Mouse (Mus musculus) left cerebral cortex, adult 9 months (tissue): ENCODE results near the gene 4921536K21Rik.
A peak's percentile ranks its signal among the peaks of the same experiment; 100 is the strongest.
"Not testable (repeated sequence)": the region's sequence is repeated elsewhere in the genome, so short reads cannot be mapped to it uniquely, and the experiment has no call there.

Source experiments
- DNase-seq, 2 experiments: peaks; one replicate each; pipeline ENCODE4 v3.0.0; 2022; ENCODE audit warnings: low spot score in 2 of 2

The 4921536K21Rik gene

DNA sequence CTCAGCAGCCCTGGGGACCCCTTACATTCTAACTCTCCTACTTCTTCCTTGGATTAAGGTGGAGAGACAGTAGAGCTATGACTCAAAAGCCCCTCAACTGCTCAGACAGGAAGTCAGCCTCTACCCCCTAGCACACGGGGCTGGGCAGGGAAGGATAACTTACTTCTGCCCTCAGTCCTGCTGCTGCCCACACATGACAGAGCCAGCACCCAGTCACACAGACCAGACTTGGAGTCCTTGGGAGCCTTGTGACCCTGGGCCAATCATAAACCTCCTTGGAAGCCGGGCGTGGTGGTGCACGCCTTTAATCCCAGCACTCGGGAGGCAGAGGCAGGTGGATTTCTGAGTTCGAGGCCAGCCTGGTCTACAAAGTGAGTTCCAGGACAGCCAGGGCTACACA lies 16.5 kb upstream of the 4921536K21Rik start:
- DNase-seq: not testable (repeated sequence)

- DNase-seq: no peak
Observed at GRCm38 (mm10) chr11:3910513-3911310, 15.8 kb upstream of the 4921536K21Rik start.

DNA sequence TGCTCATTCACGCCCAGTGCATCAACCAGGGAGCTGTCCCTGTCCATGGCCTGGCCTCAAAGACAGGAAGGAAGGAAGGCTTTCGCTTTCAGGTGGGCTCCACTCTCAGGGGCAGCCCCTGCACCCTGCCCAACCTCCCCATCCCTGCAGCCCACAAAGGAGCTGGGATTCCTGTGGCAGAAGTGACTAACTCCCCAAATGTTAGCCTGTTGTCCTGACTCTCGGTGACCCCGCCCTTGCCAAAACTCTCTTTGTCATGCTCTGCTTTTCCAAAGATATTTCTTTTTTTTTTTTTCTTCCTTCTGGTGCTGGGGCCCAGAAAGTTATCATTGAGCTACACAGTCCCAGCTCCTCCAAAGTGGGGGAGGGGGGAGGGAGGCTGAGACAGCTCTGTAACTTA lies 14.3 kb upstream of the 4921536K21Rik start:
- DNase-seq: no peak

DNA sequence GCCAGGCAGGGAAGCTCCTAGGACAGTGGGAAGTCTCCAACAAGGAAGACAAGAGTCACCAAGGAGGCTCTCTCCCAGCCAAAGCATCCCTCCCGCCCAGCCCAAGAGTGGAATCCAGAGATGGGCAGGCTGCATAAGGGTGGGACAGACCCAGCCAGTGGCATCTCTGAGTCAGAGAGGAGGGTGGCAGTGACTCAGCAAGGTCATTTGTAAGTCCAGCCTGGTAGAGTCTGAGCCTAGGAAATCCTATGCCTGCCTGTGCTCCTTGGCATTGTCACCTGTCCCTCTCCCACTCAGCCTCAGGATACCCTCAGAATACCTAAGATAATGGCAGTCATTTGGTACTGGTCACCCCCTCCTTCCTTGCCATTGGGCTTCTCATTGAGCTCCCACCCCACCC lies 10.5 kb upstream of the 4921536K21Rik start:
- DNase-seq: no peak

GRCm38 (mm10) chr11:3904673-3905072 lies 9.8 kb upstream of the 4921536K21Rik start:
- DNase-seq: no peak

DNA sequence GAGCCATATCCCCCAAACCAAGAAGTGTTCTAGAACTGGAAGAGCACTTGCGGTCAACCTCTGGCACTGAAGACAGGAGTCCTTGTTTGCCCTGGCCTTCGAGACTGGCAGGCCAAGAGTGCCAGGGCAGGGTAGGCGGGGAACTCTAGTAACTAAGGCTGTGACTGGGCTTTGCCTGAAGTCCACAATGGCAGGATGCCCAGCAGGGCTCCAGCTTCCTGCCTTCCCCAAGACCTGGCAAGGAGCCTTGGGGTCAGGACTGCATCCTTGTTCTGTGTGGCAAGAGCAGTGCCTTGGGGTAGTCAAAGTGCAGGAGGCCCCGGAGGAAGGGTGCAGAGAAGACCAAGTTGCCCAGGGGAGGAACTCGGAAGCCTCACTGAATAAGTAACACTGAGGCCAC lies 8.1 kb upstream of the 4921536K21Rik start:
- DNase-seq: peak in 1 of 2 experiments; percentile 56

- no peak for DNase-seq
Observed at GRCm38 (mm10) chr11:3902516-3902915, 7.6 kb upstream of the 4921536K21Rik start.

DNA sequence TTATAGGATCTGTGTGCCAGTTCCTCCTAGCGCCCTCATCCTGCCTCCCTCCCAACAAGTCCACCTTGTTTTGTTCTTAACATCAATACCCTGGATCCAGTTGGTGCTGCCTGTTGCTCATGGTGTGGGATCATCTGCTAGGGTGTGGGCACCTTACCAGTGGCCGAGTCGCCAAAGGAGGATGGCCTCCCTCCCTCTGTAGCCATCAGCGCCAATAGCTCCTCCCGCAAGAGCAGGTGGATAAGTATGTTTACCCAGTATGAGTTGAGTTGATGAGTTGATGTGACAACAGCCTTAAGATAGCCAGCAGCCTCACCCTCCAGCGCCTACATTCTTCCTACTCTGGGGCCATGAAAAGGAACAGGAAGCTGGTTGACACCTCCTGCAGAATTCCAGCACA lies 5.4 kb upstream of the 4921536K21Rik start:
- DNase-seq: no peak

DNA sequence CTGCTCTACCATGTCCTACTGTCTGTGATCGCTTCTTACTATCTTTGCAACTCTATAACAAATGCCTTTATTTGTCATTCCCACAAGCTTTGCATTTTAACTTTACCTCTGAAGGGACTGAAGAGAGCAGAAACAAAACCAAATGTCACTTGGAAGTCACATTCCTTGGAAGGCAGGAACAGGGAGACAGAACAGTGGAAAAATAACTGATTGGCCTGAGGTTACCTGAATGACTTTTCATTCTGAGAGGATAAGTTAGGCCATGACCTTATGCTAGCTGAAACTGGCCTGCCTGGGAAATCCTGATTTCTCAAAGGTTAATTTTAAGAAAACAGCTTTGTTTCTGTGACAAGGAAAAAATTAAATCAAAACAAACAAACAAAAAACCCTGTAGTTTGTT lies 1.0 kb upstream of the 4921536K21Rik start:
- DNase-seq: no peak

GRCm38 (mm10) chr11:3895458-3895857 lies 560 bp upstream of the 4921536K21Rik start:
- DNase-seq: no peak

GRCm38 (mm10) chr11:3893970-3894369 lies 928 bp downstream of the 4921536K21Rik start:
- DNase-seq: no peak

GRCm38 (mm10) chr11:3887331-3887730 lies 7.6 kb downstream of the 4921536K21Rik start:
- DNase-seq: no peak

DNA sequence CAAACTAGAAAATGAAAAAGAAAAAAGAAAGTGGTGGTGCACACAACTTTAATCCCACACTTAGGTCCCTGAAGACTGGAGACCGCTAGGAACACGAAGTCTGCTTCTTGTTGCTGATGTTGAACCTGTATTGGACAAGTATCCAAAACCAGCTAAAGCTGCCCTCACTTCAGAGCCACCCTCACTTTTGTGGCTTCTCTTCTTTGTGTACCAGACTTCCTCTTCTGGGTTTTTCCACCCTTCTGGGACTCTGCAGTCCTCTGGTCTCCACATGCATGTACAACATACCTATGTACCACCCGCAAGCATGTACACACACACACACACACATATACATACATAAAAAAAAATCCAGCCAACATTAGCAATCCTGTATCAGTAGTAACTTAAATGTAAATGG lies 11.2 kb downstream of the 4921536K21Rik start:
- DNase-seq: no peak

- DNase-seq: peak in 1 of 2 experiments; percentile 87
Observed at GRCm38 (mm10) chr11:3879836-3880235, 15.1 kb downstream of the 4921536K21Rik start.

DNA sequence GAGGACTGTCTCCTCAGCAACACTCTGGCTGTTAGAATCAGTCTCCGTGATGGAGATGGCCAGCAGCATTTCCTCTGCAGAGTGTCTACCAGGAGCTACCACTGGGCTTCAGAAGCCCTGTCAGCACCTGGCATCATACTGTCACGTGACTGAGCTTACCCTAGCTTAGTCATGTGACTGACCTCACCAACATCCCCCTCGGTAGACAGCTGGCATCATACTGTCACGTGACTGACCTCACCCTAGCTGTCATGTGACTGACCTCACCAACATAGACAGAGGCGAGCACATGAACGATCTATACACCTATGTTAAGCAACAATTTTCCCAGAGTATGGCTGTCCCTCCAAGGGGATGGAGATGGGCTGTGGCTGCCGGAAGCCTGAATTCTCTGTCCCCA lies 16.2 kb downstream of the 4921536K21Rik start:
- DNase-seq: no peak

DNA sequence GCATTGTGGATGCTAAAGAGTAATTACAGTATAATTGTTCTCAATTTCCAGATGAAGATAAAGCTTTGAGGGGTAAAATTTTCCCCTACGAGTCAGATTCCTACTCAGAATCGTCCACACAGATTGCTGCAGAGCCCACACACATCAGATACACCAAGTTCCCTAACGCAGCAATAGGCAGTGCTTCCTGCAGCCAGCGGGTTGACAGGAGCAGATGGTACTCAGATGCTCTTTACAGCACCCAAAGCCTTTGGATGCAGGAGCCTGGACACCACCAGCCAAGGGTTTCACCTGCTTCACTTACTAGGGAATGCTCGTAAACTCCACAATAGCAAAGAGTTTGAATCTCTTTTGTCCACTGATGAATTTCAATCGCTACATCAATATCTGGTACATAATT lies 18.5 kb downstream of the 4921536K21Rik start:
- no peak for DNase-seq

DNA sequence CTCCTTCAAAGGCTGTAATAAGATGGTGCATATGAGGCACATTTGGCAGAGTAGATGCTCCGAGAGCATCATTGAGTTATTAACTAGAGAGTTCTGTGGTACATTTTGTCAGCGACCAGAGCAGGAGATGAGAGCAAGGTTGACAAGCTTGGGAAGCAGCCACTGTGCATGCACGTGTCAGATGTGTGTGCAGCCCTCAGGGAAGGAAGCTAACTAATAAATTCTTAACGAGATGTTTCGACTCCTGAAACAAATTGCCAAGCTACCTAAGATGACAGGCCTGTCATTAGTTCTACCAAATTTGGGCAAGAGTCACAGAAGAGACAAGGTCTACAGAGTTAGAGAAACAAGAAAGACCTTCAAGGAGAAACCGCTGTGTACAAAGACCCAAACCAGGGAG lies 30.6 kb downstream of the 4921536K21Rik start:
- no peak for DNase-seq

GRCm38 (mm10) chr11:3863454-3864112 lies 31.3 kb downstream of the 4921536K21Rik start, which contains the start of gene Osbp2:
Osbp2 (minus strand) TSS chr11:3863903.
- peak in 1 of 2 experiments; percentile 72 for DNase-seq

DNA sequence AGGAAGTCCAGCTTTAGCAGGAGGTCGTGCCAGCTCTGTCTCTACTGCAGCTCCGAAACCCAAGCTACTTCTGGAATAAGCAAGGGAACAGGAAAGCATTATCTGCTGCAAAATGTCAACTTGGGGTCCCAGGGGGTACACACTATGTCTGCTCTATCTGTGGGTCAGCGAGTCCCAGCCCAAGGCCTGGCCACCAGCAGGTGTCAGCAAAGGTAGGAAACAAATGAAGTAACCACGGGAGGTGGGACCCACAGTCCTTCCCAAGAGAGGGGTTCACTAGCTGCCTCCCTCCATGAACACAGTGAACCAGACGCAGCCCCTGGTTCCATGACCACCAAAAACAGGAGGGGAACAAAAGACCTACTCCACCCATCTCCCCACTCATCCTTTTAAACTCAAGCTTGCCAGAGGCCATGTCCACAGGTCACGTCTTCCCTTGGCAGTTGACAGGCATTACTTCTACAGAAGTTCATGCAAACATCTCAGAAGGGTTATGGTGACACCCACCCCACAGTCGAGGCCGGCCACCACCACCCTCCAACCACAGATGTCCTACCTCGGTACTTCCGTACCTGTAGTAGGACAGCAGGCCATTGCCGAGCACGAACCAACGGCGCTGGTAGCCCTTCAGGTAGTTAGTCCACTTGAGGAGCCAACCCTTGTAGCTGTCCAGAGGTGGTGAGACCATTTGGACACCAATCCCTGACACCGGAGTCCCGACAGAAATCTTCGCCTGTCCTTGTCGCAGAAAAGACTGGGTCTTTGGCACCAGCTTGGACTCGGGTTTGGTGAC lies 32.0 kb downstream of the 4921536K21Rik start:
- DNase-seq: no peak

DNA sequence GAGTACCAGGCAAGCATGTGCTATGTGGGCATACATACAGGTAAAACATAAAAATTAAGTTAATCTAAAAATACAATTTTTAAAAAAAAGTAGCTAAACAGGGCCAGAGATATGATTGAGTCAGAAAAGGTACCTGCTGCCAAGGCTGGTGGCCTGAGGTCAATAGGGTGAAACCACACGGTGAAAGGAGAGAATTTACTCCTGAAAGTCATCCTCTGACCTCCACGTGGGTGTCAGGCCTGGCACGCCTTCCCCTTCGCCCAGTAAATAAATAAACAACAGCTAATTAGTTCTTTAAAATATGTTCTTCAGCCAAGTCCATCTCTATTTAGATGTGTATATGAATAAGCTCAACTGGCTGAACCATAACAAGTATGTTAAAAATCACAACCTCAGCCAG lies 34.5 kb downstream of the 4921536K21Rik start:
- DNase-seq: no peak

DNA sequence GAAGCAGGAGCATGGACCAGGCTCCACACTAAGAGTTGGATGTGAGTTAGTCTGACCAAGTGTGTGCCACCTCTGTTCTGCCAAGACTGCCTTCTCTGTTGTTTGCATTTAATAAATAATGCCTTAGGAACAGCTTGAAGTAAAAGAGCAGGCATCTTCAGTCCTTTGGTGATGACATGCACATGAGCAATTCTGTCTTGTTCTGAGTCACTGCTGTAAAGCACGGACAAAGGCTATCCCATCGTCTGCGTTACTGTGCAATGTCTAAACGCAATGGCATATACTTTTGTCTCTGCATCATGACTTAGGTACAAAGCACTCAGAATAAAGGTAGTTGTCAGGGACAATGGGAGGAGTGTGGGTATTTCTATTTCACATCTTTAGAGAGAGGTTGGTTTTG lies 35.1 kb downstream of the 4921536K21Rik start:
- DNase-seq: no peak

DNA sequence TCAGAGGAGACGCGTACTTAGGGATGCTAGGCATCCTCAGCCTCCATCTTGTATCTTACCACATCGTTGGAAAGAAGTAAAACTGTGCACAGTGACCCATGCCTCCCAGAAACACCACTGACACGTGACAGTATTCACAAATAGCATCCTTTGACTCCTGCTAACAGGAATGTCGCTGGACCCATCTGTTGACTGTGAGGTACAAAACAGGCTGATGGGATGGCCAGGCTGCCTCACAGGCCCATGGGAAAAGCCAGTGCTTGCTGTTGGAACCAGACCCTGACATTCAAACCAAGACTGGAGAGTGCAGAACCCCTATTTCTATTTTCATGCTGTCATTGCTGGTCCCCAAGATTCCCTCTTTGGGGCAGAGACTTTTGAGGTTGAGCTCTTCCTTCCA lies 37.0 kb downstream of the 4921536K21Rik start:
- no peak for DNase-seq
